Mouse (Mus musculus) stomach, postnatal 0 days (tissue): Measurements from ENCODE around the gene Cldn20.

Experiments
- CTCF ChIP-seq: IDR thresholded peaks from 2 replicates; pipeline ENCODE4 v1.5.1; 2016; ENCODE audit warnings: antibody characterized with exemption, low read depth, mild to moderate bottlenecking, moderate library complexity
- EP300 ChIP-seq: optimal IDR thresholded peaks from 2 replicates; pipeline ENCODE3; 2016; ENCODE audit warnings: antibody characterized with exemption

- TF ChIP-seq CTCF, result peak; percentile 73
- no peak for TF ChIP-seq EP300
Measured at GRCm38 (mm10) chr17:3533425-3533824, 1.1 kb downstream of the Cldn20 start.
